ENCODE assay signal across 13 mouse cellular contexts in genomic region chr5:105679261-105679660, GRCm38 (mm10).
"Had no signal": no experiment of that assay in that cellular context is flagged by ENCODE, and none has a peak within 500 bp of the region (broad histone marks: within the 10 kb centered on the region; RNA-seq: fewer than 3 reads in every experiment).

No protein-coding gene starts in this region.

- DNase-seq: layer of hippocampus, postnatal 36 days; left cerebral cortex, postnatal 4 days; lung, adult 18-20 months; lung, postnatal 10 days; lung, postnatal 36 days; midbrain, embryonic 14.5 days; thymus, adult 18-20 months; thymus, postnatal 36 days had no signal

- H3K9me3 ChIP-seq: lung, embryonic 15.5 days; neural tube, embryonic 13.5 days had no signal

- H3K27me3 ChIP-seq: lung, embryonic 15.5 days; neural tube, embryonic 13.5 days had no signal

- H3K4me3 ChIP-seq: left cerebral cortex, adult 2 months; lung, embryonic 15.5 days; neural tube, embryonic 13.5 days had no signal

- H3K4me2 ChIP-seq: lung, embryonic 15.5 days; midbrain, embryonic 11.5 days; neural tube, embryonic 13.5 days had no signal

- H3K36me3 ChIP-seq: lung, embryonic 15.5 days; neural tube, embryonic 13.5 days had no signal

- H3K9ac ChIP-seq: liver, embryonic 14.5 days; lung, embryonic 15.5 days; neural tube, embryonic 13.5 days had no signal

- H3K27ac ChIP-seq: left cerebral cortex, adult 2 months; liver, embryonic 14.5 days; lung, embryonic 15.5 days; neural tube, embryonic 13.5 days had no signal
